Mouse (Mus musculus) C2C12 (cell line): ENCODE measurements around the gene Cnpy2. TPM values are rescaled to one million over a fixed set of nuclear protein-coding genes. Genes with fewer than 3 reads are reported as not detected.

ENCODE experiments used
- H3K27me3 ChIP-seq: one replicate; pipeline ENCODE4 v1.6.1; 2011; ENCODE audit not compliant: control insufficient read depth, insufficient read depth, insufficient read length
- H3K36me3 ChIP-seq: one replicate; pipeline ENCODE4 v1.6.1; 2011; ENCODE audit not compliant: control insufficient read depth, insufficient read depth
- H3K4me3 ChIP-seq: one replicate; pipeline ENCODE4 v1.5.1; 2011; ENCODE audit warnings: mild to moderate bottlenecking, control low read depth; ENCODE audit not compliant: poor library complexity, insufficient read depth, severe bottlenecking
- H3K79me2 ChIP-seq: one replicate; pipeline ENCODE4 v1.6.1; 2011; ENCODE audit not compliant: control insufficient read depth, insufficient read depth
- H3K79me3 ChIP-seq: one replicate; pipeline ENCODE4 v1.6.1; 2011; ENCODE audit warnings: low read depth, control low read depth
- H3ac ChIP-seq: one replicate; pipeline ENCODE3; 2011; ENCODE audit warnings: low read depth; ENCODE audit not compliant: control insufficient read depth, insufficient read length
- CEBPB ChIP-seq: IDR thresholded peaks from one replicate; pipeline ENCODE4 v1.6.1; 2011; ENCODE audit warnings: low read depth, mild to moderate bottlenecking, control low read depth, moderate library complexity
- CTCF ChIP-seq: IDR thresholded peaks from one replicate; pipeline ENCODE4 v1.5.1; 2011; ENCODE audit not compliant: control insufficient read depth, insufficient read depth, insufficient read length
- FOSL1 ChIP-seq: IDR thresholded peaks from one replicate; pipeline ENCODE4 v1.8.0; 2011; ENCODE audit warnings: mild to moderate bottlenecking, low read length; ENCODE audit not compliant: poor library complexity, insufficient read depth, severe bottlenecking
- MAX ChIP-seq: IDR thresholded peaks from one replicate; pipeline ENCODE4 v1.6.1; 2011; ENCODE audit warnings: mild to moderate bottlenecking, control low read depth
- MYOD1 ChIP-seq: IDR thresholded peaks from one replicate; pipeline ENCODE4 v1.6.1; 2011; ENCODE audit warnings: low read depth; ENCODE audit not compliant: control insufficient read depth, insufficient read length
- MYOG ChIP-seq: IDR thresholded peaks from one replicate; pipeline ENCODE4 v1.6.1; 2011; ENCODE audit not compliant: control insufficient read depth, insufficient read length; ENCODE audit errors: extremely low read depth
- USF1 ChIP-seq: IDR thresholded peaks from one replicate; pipeline ENCODE4 v1.6.1; 2011; ENCODE audit warnings: low read depth, mild to moderate bottlenecking, control low read depth, moderate library complexity
- polyA plus RNA-seq: library from polyadenylated mRNA; unstranded; fragments of >200 nt; fragmentation: generic; extraction: Trizol; gene quantifications from one replicate; pipeline ENCODE4 v1.2.1, GENCODE M21; 2012; ENCODE audit warnings: missing spikeins

Gene Cnpy2
- polyA plus RNA-seq, 1 experiment = 102 TPM

GRCm38 (mm10) chr10:128372989-128373748 lies 50.9 kb downstream of the Cnpy2 start:
- Histone ChIP-seq H3K79me2 (peaks cover 12% of the 10 kb centered on the region), H3K79me3 (peaks cover 8% of the 10 kb centered on the region), H3ac (no peak overlapping the region), H3K27me3 (no peaks in the 10 kb centered on the region), H3K36me3 (peaks cover 1% of the 10 kb centered on the region), H3K4me3 (no peak overlapping the region)
- TF ChIP-seq USF1 (peak; percentile 32), FOSL1 (no peak), MYOD1 (no peak), CEBPB (no peak), CTCF (no peak), MAX (no peak)

- Histone ChIP-seq H3K36me3 (peaks cover 14% of the 10 kb centered on the region), H3K79me2 (peaks cover 24% of the 10 kb centered on the region), H3ac (no peak overlapping the region), H3K27me3 (no peaks in the 10 kb centered on the region), H3K4me3 (no peak overlapping the region), H3K79me3 (peaks cover 16% of the 10 kb centered on the region)
- TF ChIP-seq CTCF = no peak
- no peak for TF ChIP-seq MYOG
- no peak for TF ChIP-seq USF1
Observed at GRCm38 (mm10) chr10:128374393-128374792, 52.1 kb downstream of the Cnpy2 start.

GRCm38 (mm10) chr10:128376099-128376454 lies 53.8 kb downstream of the Cnpy2 start:
- peak overlapping the region; percentile 95 for H3K4me3 ChIP-seq
- peaks cover 40% of the 10 kb centered on the region for H3K79me2 ChIP-seq
- peaks cover 19% of the 10 kb centered on the region for H3K79me3 ChIP-seq
- H3K27me3 ChIP-seq = no peaks in the 10 kb centered on the region
- TF ChIP-seq FOSL1 (no peak), MAX (no peak), USF1 (no peak), MYOD1 (no peak), CEBPB (no peak), CTCF (no peak), MYOG (no peak)
- peak overlapping the region; percentile 99 for H3ac ChIP-seq
- H3K36me3 ChIP-seq = peaks cover 30% of the 10 kb centered on the region

GRCm38 (mm10) chr10:128376455-128377211 lies 54.4 kb downstream of the Cnpy2 start, which contains the start of gene Ankrd52:
Gene Ankrd52, plus strand, starts transcription at chr10:128377115.
- peak within 1 kb of the TSS; percentile 99 for H3ac ChIP-seq
- peak within 1 kb of the TSS; percentile 95 for H3K4me3 ChIP-seq
- H3K36me3 ChIP-seq = peaks cover 35% of the 10 kb centered on the region
- no peaks in the 10 kb centered on the region for H3K27me3 ChIP-seq
- peaks cover 40% of the 10 kb centered on the region for H3K79me2 ChIP-seq
- H3K79me3 ChIP-seq = peaks cover 19% of the 10 kb centered on the region
- TF ChIP-seq CTCF (peak; percentile 98), FOSL1 (no peak), CEBPB (no peak)

Other genes with a start within 250 kb of the Cnpy2 start
- 3,917 TPM for gene Atp5b, start 239.2 kb upstream of the Cnpy2 start, polyA plus RNA-seq
- 8.2 TPM for gene Baz2a, start 230.9 kb upstream of the Cnpy2 start, polyA plus RNA-seq
- gene Rbms2, start 142.2 kb upstream of the Cnpy2 start, polyA plus RNA-seq = 61.4 TPM
- 2.8 TPM for gene Gls2, start 128.0 kb upstream of the Cnpy2 start, polyA plus RNA-seq
- gene Spryd4, start 110.7 kb upstream of the Cnpy2 start, polyA plus RNA-seq = 13.4 TPM
- not detected for gene Mip, start 96.6 kb upstream of the Cnpy2 start, polyA plus RNA-seq
- gene Timeless, start 90.4 kb upstream of the Cnpy2 start, polyA plus RNA-seq = 17.7 TPM
- 0.16 TPM for gene Apon, start 68.4 kb upstream of the Cnpy2 start, polyA plus RNA-seq
- not detected for gene Apof, start 53.8 kb upstream of the Cnpy2 start, polyA plus RNA-seq
- gene Stat2, start 51.9 kb upstream of the Cnpy2 start, polyA plus RNA-seq = 3.9 TPM
- gene Il23a, start 23.7 kb upstream of the Cnpy2 start, polyA plus RNA-seq = not detected
- 5.0 TPM for gene Pan2, start 19.1 kb upstream of the Cnpy2 start, polyA plus RNA-seq
- 212 TPM for gene Cs, start 15.3 kb downstream of the Cnpy2 start, polyA plus RNA-seq
- 13.7 TPM for gene Coq10a, start 46.5 kb downstream of the Cnpy2 start, polyA plus RNA-seq
- gene Ankrd52, start 54.7 kb downstream of the Cnpy2 start, polyA plus RNA-seq = 35.9 TPM
- not detected for gene Slc39a5, start 78.8 kb downstream of the Cnpy2 start, polyA plus RNA-seq
- 93.0 TPM for gene Nabp2, start 89.0 kb downstream of the Cnpy2 start, polyA plus RNA-seq
- 34.0 TPM for gene Rnf41, start 89.2 kb downstream of the Cnpy2 start, polyA plus RNA-seq
- gene Smarcc2, start 136.8 kb downstream of the Cnpy2 start, polyA plus RNA-seq = 48.4 TPM
- 3,169 TPM for gene Myl6, start 171.7 kb downstream of the Cnpy2 start, polyA plus RNA-seq
- gene Myl6b, start 176.2 kb downstream of the Cnpy2 start, polyA plus RNA-seq = 16.7 TPM
- 120 TPM for gene Esyt1, start 203.4 kb downstream of the Cnpy2 start, polyA plus RNA-seq
- 13.0 TPM for gene Zc3h10, start 225.3 kb downstream of the Cnpy2 start, polyA plus RNA-seq
- gene Rpl41, start 226.8 kb downstream of the Cnpy2 start, polyA plus RNA-seq = 13,760 TPM
- gene Pa2g4, start 243.5 kb downstream of the Cnpy2 start, polyA plus RNA-seq = 232 TPM